Mouse (Mus musculus): ENCODE data around the gene Gpc4.
A peak's percentile ranks its signal among the peaks of the same experiment; 100 is the strongest.

Gene Gpc4

DNA sequence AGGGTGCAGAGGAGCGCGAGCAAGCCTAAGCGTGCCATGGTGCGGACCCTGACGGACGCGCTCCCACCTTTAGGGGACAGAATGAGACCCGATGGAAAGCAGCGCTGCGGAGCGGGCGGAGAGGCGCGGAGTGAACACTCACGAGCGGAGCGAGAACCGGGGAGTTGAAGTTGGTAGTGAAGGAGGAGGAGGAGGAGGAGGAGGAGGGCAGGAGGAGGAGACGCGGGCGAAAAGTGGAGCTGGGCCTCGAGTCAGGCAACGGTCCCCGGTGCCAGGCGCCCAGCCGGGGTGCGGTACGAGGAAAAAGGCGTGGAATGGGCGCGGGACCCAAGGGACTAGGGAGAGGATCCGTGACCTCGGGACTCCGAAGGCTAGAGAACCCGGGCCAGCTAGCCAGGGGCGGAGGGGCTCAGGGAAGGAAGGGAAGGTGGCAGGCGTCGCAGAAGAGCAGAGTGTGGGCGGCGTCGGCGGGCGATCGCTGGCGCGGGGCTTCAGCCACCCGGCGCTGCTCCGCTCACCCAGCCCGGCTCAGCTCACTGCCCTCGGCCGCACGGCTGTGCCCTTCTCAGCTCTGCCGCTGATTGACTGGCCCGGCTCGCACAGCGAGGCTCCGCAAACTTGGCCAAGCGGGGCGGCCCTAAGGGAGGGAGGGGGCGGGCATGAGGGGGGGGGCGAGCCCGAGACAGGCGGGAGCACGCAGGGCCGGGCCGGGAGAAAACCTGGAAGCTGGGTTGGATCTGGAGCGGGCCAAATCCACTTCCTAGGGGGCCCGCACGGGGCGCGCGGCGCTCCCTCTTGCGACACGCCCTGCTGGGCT is at the start of gene Gpc4:
Gene Gpc4 (minus strand): TSS at position 515 of the 817 bp plus-strand sequence.
- DNase-seq (ENCODE audit: low spot score) = peak; percentile 76

DNA sequence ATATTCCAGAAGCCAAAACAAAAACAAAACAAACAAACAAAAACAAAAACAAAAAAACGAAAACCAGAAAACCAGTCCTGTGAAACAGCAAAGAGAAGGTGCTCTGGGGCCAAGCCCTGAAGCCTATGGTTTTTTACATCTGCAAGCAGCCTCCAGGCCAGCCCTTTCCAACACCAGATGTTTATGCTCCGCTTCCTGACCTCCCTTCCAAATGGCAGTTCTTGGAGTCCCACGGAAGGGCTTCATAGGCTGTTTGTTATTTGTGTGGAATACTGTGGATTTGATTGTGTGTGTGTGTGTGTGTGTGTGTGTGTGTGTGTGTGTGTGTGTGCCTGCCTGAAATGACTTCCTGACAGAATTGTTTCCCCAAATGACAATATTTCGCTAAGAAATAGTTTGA is 47.8 kb upstream of the Gpc4 start:
- no peak for DNase-seq (ENCODE audit: low spot score)

DNA sequence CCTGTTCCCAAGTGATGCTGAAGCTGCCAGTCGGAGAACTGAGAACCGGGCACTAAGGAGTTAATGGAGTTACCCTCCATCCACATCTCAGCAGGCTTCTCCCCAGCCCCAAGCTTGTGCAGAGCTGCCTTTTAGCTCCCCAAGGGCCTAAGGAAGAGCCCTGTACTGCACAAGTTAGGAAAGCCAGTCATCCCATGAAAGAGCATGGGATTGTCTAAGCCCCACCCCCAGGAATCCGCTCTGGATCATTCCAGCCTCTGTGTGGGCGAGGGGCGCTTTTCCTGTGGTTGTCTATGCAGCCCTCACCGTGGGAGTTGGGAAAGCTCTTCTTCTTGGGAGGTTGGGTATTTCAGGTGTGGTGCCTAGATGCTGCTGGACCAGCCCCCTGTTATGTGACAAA is 34.8 kb upstream of the Gpc4 start:
- no peak for DNase-seq (ENCODE audit: low spot score)

DNA sequence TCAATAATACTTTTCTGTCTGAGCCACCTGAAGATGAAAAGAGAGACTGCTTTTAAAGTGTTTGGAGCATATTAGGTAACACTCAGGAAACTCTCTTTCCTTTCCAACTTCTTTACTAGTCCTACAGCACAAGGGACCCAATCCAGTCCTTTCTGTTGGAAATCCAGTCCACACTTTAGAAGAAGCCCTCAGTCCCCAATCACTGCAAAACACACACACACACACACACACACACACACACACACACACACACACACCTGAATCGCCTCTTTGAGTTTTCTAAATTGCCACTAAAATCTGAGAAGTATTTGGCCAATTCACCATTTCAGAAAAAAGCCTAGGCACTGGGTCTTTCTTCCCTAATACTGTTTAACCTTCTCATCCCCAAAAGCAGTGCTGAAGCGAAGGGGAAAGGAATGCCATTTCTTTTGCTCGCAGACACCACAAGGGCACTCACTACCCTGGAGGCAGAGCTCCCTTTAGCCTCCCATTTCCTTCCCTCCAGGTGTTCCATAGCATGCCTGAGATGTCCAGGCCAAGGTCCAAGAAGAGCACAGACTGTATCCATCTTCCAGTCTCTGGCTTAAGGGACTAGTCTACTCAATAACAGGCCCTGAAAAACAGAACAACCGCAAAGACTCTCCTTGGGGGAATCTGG is 28.4 kb upstream of the Gpc4 start:
- DNase-seq (ENCODE audit: low spot score) = peak; percentile 10

DNA sequence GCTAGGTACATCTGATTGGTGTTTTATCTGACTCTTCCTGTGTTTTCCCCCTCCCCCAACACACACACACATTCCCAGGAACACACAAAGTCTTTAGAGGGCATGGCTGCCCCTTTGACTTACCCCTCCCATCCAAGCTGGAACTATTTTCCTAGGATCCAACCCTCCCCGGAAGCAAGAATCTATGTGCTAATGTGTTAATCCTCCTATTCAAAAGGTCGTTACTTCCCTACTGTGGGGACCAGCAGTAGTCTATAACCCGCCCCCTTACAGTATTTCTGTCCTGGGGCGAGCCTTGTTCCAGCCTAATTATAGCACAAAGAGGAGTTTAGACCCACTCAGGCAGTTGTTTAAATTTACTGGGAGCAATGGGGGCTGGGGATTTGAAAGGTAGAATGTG is 24.0 kb upstream of the Gpc4 start:
- no peak for DNase-seq (ENCODE audit: low spot score)

DNA sequence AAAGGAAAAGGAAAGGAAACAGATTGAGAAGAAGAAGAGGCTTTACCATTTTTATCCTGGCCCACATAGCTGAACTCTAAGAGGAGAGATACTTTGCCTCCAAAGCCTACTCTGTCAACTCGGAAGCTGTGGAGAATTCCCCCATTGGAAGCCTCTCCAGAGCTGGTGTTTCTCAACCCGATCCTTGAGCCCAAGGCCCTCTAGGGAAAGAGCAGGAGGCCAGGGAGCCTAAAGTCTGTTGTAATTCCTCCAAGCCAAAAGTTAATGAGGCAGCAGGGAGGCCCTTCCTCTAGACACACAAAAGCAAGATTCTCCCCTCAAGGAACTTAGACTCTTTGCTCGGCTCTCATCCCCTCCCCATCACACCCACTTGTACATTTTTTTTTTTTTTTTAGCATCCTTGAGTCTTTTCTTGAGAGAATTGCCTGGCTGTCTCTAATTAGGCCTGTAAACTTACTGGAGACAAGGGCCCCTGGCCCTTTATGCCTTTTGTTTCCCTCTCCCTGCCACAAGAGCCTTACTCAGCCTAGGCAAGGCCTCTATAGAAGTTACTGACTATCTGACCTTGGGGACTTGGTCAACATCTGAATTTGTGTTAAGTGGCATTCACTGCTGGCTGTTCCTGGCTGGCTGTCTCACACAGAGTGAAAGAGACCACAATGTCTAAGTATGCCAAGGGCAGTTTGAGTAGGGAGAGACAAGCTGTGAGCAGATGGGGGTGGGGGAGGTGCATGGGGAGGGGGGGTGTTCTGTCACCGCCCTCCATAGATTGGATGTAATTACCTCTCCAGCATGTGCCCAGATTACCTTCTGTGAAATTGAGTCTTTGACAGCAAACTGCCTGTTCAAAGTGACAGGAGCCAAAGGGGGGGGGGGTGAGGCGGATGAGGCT is 18.7 kb upstream of the Gpc4 start:
- no peak for DNase-seq (ENCODE audit: low spot score)

DNA sequence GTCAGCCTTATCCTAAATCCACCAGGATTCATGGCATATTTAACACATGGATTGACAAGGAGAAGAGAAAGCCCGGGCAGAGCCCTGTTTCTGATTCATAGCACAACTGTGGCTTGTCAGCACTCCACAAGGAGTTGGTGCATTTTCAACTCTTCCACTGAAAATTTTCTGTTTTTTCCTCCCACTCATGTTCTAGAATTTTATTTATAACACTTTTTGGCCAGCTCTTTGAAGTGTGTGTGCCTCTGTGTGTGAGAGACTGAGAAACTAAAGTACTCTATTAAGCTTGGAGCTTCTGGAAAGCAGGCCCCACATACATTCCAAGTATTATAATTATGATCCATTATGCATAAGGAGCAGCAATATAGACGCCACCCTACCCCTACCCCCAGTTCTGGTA is 16.3 kb upstream of the Gpc4 start:
- no peak for DNase-seq (ENCODE audit: low spot score)

DNA sequence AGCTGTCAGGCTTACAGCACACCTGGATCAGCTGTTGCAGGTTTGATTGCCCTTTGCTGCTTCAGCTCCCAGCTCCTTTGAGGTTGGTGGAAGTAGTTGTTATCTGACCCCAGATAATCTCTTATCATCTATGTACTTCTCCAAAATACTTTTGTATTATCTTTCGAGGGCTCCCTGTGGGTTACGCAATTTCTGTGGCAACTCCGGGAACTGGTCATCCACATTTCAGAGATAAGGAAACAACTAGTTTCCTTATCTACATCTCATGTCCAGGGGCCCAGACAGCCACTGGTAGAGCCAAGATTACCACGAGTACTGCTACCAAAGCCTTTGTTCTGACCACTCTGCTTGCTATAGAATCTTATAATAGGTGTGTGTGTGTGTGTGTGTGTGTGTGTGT is 12.0 kb upstream of the Gpc4 start:
- DNase-seq (ENCODE audit: low spot score) = no peak

DNA sequence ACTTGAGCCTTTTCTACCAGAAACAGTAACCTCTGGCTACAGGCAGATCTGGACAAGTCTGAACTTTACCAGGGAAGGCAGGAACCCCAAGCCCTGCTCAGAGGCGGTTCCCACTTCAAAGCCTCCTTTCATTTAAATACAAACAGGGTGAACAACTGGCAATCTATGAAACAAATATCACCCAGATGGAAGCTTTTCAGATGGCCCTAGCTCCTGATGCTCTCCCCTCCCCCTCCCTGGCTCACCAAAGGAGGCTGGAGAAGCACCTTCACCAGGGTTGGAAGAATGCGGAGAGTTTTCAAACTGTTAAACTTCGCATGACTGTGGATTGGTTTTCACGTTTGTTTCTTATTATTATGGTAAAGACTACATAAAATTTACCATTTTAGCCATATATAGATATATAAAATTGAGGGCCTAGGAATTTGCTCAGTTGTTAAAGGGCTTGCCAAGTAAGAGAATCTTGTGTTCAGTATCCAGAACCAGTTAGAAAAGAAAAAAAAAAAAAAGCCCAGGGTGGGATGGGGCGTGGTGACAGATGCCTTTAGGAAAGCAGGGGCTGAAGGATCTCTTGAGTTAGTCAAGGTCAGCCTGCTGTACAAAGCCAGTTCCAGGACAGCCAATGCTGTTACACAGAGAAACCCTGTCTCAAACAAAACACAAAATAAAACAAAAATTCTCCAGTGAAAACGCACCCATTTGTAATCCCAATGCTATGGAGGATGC is 2.6 kb upstream of the Gpc4 start:
- DNase-seq (ENCODE audit: low spot score) = no peak

DNA sequence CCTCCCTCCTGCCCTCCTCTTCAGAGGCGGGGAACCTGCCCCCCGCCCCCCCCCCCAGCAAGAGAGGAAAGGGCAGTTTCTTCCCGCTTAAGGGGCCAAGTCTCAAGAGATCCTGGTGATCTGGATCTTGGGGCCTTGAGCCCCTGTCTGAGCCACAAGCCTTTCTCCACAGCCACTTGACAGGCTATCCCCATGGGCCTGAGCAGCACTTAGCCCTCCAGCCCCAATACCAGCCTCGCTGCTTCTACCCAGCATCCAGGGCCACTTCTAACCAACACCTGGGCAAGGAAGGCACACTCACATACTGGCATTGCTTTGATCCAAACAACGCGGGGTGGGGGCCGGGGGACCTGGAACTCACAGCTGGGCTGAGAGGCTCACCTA is 495 bp upstream of the Gpc4 start:
- DNase-seq (ENCODE audit: low spot score) = no peak

DNA sequence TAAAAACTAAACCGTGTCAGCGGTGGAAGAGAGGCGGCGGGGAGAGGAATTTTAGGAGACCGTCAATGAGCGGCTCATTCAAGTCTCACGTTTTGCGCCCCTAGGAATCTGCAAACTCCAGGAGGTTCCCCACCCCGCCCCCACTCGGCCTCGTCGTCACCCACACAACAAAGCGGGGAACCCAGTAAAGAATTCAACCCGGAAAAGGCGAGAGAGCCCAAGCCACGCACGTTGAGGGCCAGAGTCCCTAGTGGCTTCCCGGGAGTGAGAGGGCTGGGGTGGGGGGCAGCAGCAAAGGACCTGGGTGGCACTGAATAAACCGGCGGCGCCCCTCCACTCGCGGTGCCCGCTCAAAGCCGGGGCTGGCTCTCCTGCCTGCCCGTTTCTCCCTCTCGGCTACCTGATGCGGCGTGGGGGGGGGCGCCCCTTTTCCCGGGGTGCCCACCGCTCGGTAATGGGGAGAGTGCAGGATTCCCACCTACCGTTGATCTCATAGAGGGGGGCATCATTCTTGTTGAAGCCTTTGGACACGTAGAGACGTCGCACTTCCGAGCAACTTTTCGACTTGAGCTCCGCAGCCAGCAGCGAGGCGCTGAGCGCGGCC is 816 bp downstream of the Gpc4 start:
- no peak for DNase-seq (ENCODE audit: low spot score)

DNA sequence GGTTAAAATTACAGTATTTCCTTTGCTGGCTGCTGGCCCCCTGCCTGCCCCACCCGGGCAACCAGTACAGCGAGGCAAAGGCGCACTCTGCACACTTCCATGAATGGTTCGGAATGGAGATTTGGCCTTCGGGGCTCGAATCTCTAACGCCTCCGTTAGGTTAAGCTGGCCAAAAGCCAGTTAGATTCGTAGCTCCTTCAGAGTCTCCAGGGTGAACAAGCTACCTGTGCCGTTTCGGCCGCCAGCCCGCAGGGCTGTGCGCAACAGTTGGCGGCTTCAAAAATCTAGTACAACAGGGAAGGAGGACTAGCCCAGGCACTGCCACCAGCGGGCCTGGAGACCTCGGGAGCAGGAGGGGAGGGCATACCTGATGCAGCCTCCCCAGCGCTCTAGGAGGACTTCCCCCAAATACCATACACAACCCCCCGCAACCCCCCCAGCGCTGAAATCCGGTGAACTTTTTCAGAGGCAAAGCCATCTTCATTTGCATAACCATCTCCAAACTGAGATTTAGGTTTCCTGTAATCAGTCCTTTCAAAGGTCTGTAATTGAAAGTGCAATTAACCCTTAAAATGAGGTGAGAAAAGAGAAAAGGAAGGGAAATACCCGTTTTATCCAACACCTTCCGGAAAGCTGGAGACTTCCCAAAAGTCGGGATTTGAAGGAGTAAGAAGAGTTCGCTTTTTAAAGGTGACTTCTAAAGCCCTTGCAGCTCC is 1.5 kb downstream of the Gpc4 start:
- DNase-seq (ENCODE audit: low spot score) = no peak

DNA sequence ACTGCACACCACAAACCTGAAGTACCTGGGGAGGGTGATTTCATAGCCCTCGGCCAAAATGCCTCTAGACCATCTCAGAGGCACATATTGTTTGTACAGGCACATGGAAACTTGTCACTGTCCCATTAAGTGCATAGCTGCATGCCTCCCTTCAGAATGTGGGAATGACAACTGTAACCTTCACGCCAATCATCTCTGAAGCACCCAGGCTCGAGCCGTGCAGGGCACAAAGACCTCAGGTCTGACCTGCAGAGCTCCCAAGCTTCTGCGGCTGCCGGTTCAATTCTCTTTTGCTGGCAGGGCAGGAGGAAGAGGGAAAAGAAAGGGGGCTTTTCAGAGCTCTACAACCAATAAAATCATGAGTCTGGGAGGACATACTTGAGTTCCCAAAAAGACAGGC is 2.3 kb downstream of the Gpc4 start:
- DNase-seq (ENCODE audit: low spot score) = no peak

DNA sequence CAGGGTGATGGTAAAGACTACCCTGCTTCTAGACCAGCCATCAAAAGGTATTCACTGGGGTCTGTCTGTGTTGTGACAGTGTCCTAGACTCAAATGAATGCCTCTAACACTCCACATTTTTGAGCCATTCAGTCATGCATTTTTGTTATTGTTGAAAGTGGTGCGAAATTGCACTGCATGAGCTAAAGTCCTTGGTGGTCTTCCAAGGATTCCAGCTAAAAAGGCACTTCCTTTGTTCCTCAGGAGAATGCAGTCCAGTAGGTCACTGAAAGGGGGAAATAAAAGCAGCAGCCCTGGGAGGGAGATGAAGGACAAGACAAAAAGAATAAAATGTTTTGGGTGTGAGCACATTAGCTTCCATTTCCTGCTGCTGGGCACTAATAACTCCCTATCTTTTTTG is 2.8 kb downstream of the Gpc4 start:
- DNase-seq (ENCODE audit: low spot score) = no peak

DNA sequence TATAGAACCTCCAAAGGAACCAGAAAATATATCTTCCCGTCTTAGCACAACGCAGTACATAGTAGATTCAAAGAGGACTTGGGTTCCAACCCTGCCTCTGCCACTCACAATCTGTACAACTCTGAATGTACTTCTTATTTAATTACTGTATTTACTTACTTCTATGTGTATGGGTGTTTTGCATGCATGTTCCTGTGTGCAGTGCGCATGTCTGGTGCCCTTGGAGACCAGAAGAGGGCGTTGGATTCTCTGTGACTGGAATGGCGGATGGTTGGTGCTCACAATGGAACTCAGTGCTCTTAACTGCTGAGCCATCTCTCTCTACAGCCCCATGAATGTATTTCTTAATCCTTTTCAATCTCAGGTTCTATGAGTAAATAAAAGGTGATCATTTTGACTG is 5.4 kb downstream of the Gpc4 start:
- DNase-seq (ENCODE audit: low spot score) = no peak

DNA sequence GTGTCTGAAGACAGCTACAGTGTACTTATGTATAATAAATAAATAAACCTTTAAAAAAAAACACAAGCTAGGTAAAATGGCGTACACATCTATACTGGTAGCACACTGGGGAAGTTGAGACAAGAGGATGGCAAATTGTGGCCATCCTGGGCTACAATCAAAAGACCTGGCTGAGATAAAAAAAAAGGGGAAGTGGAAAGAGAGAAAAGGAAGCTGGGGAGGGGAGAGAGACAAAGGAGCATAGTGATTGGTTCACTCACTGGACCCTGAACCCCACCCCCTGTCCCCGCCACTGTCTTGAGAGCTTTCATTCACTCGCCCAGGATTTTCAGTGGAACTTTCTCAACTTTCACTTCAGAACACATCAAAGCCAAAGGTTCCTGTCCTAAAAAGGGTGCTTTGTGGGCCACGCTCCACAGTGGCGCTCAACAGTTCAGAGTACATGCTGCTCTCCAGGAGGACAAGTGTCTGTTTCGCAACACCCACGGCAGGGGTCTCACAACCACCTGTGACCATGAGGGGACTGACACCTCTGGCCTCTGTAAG is 9.6 kb downstream of the Gpc4 start:
- no peak for DNase-seq (ENCODE audit: low spot score)

DNA sequence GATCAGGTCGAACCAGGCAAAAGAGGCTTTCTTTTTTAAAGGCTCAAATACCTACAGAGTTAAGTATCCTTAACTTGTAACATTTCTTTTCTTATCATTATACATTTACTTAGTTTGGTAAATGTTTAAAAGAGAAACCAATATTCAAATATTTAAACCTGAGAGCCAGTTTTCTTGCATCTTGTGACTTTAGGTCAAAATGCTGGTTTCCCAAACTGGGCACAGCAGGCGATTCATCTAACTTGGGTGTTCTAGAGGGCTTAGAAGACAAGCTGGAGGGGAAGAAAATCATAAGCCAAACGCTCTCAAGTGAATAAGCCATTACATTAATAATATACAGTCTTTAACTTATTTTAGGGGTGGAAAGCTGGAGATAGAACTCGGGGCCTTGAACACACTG is 10.2 kb downstream of the Gpc4 start:
- no peak for DNase-seq (ENCODE audit: low spot score)

DNA sequence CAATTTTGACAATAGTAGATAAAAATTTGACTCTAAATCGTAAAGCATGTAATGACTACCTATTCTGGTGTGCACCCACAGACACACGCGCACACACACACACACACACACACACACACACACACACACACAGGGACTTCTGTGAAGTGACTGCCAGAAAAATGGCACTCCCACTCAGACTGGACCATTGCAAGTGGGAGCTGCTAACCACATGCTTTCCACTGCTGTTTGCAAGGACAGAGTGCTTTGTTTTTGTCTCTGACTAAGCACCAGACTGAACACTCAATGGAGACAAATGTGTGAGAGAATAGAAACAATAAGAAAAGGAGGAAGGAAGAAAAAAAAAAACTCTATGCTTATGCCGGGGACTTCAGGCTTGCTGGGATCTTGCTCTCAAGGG is 11.6 kb downstream of the Gpc4 start:
- no peak for DNase-seq (ENCODE audit: low spot score)

DNA sequence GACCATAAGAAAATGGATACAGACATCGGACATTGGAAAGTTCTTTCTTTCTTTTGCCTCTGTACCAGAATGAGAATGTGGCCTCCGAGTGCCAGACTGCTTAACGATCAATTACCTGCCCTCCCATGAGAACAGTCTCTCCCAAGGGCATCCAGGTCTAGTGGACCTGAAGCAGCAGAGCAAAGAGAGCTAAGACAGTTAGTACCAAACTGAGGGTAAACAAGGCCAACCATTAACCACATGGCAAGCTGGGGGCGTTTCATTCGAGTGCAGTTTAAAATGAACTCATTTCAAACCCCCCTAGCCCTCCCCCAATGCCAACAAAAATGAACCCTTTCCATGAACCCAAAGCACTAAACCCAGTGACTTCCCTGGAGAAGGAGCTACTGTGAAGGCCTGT is 12.1 kb downstream of the Gpc4 start:
- no peak for DNase-seq (ENCODE audit: low spot score)

DNA sequence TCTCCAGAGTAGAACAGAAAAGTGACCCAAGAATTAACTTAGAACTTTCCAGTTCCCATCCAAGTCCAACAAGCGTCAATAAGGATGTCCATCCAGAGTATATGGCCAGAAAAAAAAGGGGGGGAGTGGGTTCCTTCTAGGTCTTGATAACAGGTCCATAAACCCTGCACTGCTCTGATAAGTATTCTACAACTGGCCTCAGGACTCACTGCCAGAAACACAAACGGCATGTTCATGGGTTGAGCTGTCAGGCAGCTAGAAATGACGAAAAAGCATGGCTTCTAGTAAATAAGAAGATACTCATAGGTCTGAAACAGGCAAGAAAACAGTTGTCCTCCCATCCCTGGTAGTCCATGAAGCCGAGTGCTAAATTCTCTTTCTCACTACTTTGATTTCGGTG is 13.5 kb downstream of the Gpc4 start:
- DNase-seq (ENCODE audit: low spot score) = no peak

DNA sequence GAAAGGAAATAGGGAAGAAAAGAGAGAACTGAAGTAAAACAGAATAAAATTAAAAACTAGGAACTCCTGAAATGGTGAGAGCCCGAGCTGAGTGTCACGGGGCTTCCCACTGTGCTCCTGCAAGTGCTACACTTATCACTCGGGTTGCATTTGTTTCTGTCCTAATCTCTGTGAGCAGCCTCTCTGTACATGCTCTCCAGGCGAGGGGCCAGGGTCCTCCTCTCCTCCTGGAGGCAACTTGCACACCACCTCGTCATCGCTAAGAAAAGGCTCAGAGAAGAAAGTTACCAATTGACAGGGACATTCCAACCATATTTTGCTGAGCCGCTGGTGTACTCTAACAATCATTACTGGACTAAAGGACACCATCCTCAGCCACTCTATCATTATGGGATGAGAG is 14.0 kb downstream of the Gpc4 start:
- no peak for DNase-seq (ENCODE audit: low spot score)
